Mouse (Mus musculus) G1E-ER4 (cell line): ENCODE measurements around the gene Abcc10. TPM values are rescaled to one million over a fixed set of nuclear protein-coding genes. Genes with fewer than 3 reads are reported as not detected.

Experiments
- GATA1 ChIP-seq: IDR thresholded peaks from one replicate; pipeline ENCODE4 v1.8.0; 2012; ENCODE audit warnings: low read length, inconsistent platforms
- polyA plus RNA-seq: library from polyadenylated mRNA; stranded (reverse); fragments of >175 nt; gene quantifications from 2 replicates; pipeline ENCODE4 v1.2.3, GENCODE M21; 2012

The Abcc10 gene
- polyA plus RNA-seq, 1 experiment, result 12.9 TPM

GRCm38 (mm10) chr17:46272675-46273074 lies 55.5 kb downstream of the Abcc10 start:
- TF ChIP-seq GATA1, result no peak

GRCm38 (mm10) chr17:46272058-46272457 lies 56.1 kb downstream of the Abcc10 start:
- TF ChIP-seq GATA1, result no peak

DNA sequence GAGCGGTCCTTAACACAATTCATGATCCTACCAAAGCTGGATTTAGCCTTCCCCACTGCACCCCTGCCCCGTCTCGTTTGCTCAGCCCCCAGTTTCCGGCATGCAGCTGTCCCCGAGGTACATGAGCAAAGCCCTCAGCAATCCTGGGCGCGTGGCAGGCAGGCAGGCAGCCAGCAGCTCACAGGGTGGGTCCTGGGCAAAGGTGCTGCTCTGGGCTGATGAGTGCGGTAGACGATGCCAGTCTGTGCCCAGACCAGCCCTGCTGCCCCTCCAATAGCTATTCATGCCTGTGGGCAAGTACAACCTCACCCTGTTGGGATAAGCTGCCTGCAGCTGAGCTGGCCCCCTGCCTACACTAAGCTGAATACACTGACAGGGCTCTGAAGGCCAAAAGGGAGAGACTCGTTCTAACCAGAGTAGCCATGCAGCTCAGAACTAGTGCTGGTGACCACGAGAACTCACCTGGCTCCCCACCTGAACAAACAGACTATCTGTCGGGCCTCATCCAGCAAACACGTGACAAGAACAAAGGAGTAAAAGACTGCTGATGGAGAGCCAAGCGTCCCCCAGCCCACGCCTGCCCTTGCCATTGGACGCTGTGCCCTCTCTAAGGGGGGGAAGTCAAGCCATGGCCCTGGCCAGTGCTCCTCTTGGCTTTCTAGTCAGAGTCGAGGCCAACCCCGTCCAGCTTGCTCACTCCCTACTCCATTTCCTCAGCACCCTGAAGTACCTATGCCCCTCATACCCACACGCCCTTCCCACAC lies 58.2 kb downstream of the Abcc10 start:
- TF ChIP-seq GATA1, result no peak

DNA sequence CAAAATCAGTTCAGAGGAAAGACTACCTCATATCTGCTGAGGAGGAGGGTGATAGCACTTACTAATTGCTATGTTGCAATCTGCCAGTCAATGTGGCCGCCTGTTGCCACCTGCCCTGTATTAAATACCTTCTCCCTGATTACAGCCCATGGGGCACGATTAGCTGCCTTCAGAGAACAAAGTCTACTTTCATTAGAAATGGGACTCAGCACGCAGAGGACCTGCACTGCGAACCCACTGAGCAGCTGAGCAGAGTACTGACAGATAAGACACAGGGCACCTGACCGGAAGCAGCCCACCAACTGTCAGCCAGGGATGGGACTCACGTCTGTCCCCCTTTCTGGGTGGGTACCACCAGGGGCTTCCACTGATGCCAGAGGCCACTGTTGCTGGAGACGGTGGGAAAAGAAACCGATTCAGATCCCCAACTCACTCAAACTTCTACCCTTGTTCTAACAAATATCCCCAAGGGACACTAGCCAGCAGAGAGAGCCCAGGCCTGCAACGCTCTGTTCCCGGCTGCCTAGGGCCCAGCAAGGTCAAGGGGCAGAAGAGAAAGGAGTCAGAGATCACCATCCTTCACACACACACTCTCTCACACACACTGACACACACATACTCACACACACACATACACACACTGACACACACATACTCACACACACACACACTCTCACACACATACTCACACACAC lies 60.0 kb downstream of the Abcc10 start:
- TF ChIP-seq GATA1, result no peak

GRCm38 (mm10) chr17:46267511-46267910 lies 60.6 kb downstream of the Abcc10 start:
- no peak for TF ChIP-seq GATA1

GRCm38 (mm10) chr17:46266986-46267385 lies 61.2 kb downstream of the Abcc10 start:
- TF ChIP-seq GATA1, result no peak

GRCm38 (mm10) chr17:46265918-46266618 lies 62.1 kb downstream of the Abcc10 start:
- TF ChIP-seq GATA1, result no peak

- TF ChIP-seq GATA1, result no peak
Measured at GRCm38 (mm10) chr17:46265502-46265901, 62.6 kb downstream of the Abcc10 start.

DNA sequence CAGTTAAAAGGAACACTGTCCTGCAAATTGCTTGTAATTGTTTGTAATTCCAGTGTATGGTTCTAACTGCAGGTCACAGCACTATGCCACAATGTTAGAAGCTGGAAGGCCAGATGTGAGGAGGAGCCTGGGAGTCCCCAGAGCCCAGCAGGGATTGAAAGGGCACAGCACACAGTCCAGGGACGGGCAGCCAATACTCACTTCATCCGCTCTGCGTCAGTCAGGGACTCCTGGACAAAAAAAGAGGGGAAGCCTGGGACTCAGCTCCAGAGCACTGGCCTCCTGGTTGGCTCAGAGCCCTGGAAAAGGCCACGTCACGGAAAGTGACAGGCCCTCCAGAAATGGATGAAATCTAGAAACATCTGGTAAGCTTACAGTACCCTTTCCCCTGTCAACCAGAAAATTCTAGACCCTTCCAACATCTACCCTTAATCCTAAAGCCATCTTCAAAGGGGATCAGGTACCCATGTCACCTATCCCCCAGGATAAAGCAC lies 65.9 kb downstream of the Abcc10 start:
- TF ChIP-seq GATA1, result no peak

GRCm38 (mm10) chr17:46259675-46260074 lies 68.5 kb downstream of the Abcc10 start:
- no peak for TF ChIP-seq GATA1

GRCm38 (mm10) chr17:46258279-46259053 lies 69.7 kb downstream of the Abcc10 start:
- no peak for TF ChIP-seq GATA1

- no peak for TF ChIP-seq GATA1
Measured at GRCm38 (mm10) chr17:46255147-46255546, 73.0 kb downstream of the Abcc10 start.

DNA sequence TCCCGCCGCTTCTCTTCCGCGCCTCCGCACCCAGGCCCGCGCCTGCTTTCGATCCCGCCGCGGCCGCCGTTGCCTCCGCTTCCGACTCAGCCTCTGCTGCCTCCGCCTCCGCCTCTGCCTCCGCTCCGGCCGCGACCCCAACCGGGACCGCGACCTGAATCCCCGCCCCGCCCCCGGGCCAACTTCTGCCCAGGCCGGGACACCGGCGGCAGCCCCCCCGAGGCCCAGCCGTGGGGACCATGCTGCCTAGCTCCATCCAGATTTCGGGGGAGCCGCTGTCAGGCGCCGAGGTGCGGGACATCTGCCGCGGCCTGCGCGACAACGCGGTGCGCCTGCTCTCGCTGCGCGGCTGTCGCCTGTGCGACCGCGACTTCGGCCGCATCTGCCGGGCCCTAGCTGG lies 74.0 kb downstream of the Abcc10 start:
- TF ChIP-seq GATA1, result no peak

- no peak for TF ChIP-seq GATA1
Measured at GRCm38 (mm10) chr17:46253452-46254084, 74.6 kb downstream of the Abcc10 start, which contains the start of gene Lrrc73. Lrrc73 (plus strand) TSS chr17:46253531.

Other genes with a start within 250 kb of the Abcc10 start
- 91.7 and 133 TPM in 2 replicates for gene Mrps18a, start 217.4 kb downstream of the Abcc10 start, polyA plus RNA-seq
- 0.08 TPM in 1 of 2 replicates, not detected in the other for gene Rsph9, start 184.1 kb downstream of the Abcc10 start, polyA plus RNA-seq
- 7.0 and 14.8 TPM in 2 replicates for gene Mad2l1bp, start 174.8 kb downstream of the Abcc10 start, polyA plus RNA-seq
- gene Gtpbp2, start 167.3 kb downstream of the Abcc10 start, polyA plus RNA-seq, result 38.1 and 53.1 TPM in 2 replicates
- gene Polh, start 125.7 kb downstream of the Abcc10 start, polyA plus RNA-seq, result 1.6 and 1.7 TPM in 2 replicates
- 20.8 and 31.0 TPM in 2 replicates for gene Xpo5, start 125.6 kb downstream of the Abcc10 start, polyA plus RNA-seq
- 16.5 and 28.3 TPM in 2 replicates for gene Polr1c, start 80.3 kb downstream of the Abcc10 start, polyA plus RNA-seq
- 76.6 and 86.4 TPM in 2 replicates for gene Yipf3, start 80.3 kb downstream of the Abcc10 start, polyA plus RNA-seq
- gene Lrrc73, start 74.8 kb downstream of the Abcc10 start, polyA plus RNA-seq, result 1.5 and 1.6 TPM in 2 replicates
- 90.9 and 127 TPM in 2 replicates for gene Tjap1, start 45.3 kb downstream of the Abcc10 start, polyA plus RNA-seq
- gene Dlk2, start 30.9 kb downstream of the Abcc10 start, polyA plus RNA-seq, result not detected in 2 replicates
- gene Zfp318, start 55.4 kb upstream of the Abcc10 start, polyA plus RNA-seq, result 7.3 and 7.6 TPM in 2 replicates
- not detected in 2 replicates for gene Crip3, start 100.6 kb upstream of the Abcc10 start, polyA plus RNA-seq
- gene Slc22a7, start 110.1 kb upstream of the Abcc10 start, polyA plus RNA-seq, result not detected in 2 replicates
- gene Ttbk1, start 159.3 kb upstream of the Abcc10 start, polyA plus RNA-seq, result not detected in 2 replicates
- 45.3 and 54.4 TPM in 2 replicates for gene Dnph1, start 168.4 kb upstream of the Abcc10 start, polyA plus RNA-seq
- gene Cul9, start 218.0 kb upstream of the Abcc10 start, polyA plus RNA-seq, result 0.48 and 0.79 TPM in 2 replicates
- gene Srf, start 227.8 kb upstream of the Abcc10 start, polyA plus RNA-seq, result 142 and 147 TPM in 2 replicates